Mouse (Mus musculus): Measurements from ENCODE around the gene Olfr1465. TPM values are rescaled to one million over a fixed set of nuclear protein-coding genes. Genes with fewer than 3 reads are reported as not detected.

Olfr1465 gene
- polyA plus RNA-seq (2015; fragmentation: Nextera tagmentation; extraction: Ambion mirVana) = not detected in 2 replicates

GRCm38 (mm10) chr19:13315441-13315840 lies at the start of gene Olfr1465:
Olfr1465 (minus strand) TSS chr19:13315541.
- Histone ChIP-seq H3K4me3 (replicated peaks) (no peak within 1 kb of the TSS), H3K36me3 (no peaks in the 10 kb centered on the region), H3K4me2 (replicated peaks) (no peak within 1 kb of the TSS), H3K27me3 (no peaks in the 10 kb centered on the region), H3K9ac (no peak within 1 kb of the TSS), H3K27ac (replicated peaks) (no peak within 1 kb of the TSS), H3K9me3 (replicated peaks) (peaks cover 3% of the 10 kb centered on the region; the same call in 1 of the 2 replicates), H3K4me1 (no peaks in the 10 kb centered on the region)
- ATAC-seq (ENCODE audit: insufficient number of reproducible peaks, low FRiP score, low TSS enrichment, low read depth) = no peak

- WGBS = 68% methylated on average over 2 of the region's 2 CpGs
- Histone ChIP-seq H3K4me3 (replicated peaks) (no peak within 1 kb of the TSS), H3K27ac (replicated peaks) (no peak within 1 kb of the TSS), H3K36me3 (no peaks in the 10 kb centered on the region), H3K9me3 (replicated peaks) (no peaks in the 10 kb centered on the region), H3K4me2 (replicated peaks) (no peak within 1 kb of the TSS), H3K9ac (no peak within 1 kb of the TSS), H3K27me3 (no peaks in the 10 kb centered on the region), H3K4me1 (no peaks in the 10 kb centered on the region)
- no peak for ATAC-seq (ENCODE audit: insufficient number of reproducible peaks, low FRiP score, low TSS enrichment, low read depth)
Measured at GRCm38 (mm10) chr19:13361936-13362335, 46.6 kb upstream of the Olfr1465 start, which contains the start of gene Olfr1467. Olfr1467 (plus strand) TSS chr19:13362236.

GRCm38 (mm10) chr19:13338562-13338961 lies 23.2 kb upstream of the Olfr1465 start, which contains the start of gene Olfr1466:
Olfr1466 (plus strand) TSS chr19:13338862.
- H3K9ac ChIP-seq = no peak within 1 kb of the TSS
- no peaks in the 10 kb centered on the region for H3K27me3 ChIP-seq
- no peak within 1 kb of the TSS for H3K4me2 ChIP-seq (replicated peaks)
- no peaks in the 10 kb centered on the region for H3K9me3 ChIP-seq (replicated peaks)
- ATAC-seq (ENCODE audit: insufficient number of reproducible peaks, low FRiP score, low TSS enrichment, low read depth) = no peak
- no peaks in the 10 kb centered on the region for H3K36me3 ChIP-seq
- WGBS = 90% methylated on average over 2 of the region's 2 CpGs
- no peak within 1 kb of the TSS for H3K27ac ChIP-seq (replicated peaks)
- H3K4me1 ChIP-seq = no peaks in the 10 kb centered on the region
- no peak within 1 kb of the TSS for H3K4me3 ChIP-seq (replicated peaks)

Other genes with a start within 250 kb of the Olfr1465 start
- not detected in 2 replicates for gene Olfr1457, start 217.7 kb downstream of the Olfr1465 start, polyA plus RNA-seq (2015; fragmentation: Nextera tagmentation; extraction: Ambion mirVana)
- not detected in 2 replicates for gene Olfr1458, start 208.8 kb downstream of the Olfr1465 start, polyA plus RNA-seq (2015; fragmentation: Nextera tagmentation; extraction: Ambion mirVana)
- not detected in 2 replicates for gene Olfr1459, start 166.0 kb downstream of the Olfr1465 start, polyA plus RNA-seq (2015; fragmentation: Nextera tagmentation; extraction: Ambion mirVana)
- gene Olfr1461, start 152.5 kb downstream of the Olfr1465 start, polyA plus RNA-seq (2015; fragmentation: Nextera tagmentation; extraction: Ambion mirVana) = not detected in 2 replicates
- gene Olfr1462, start 129.8 kb downstream of the Olfr1465 start, polyA plus RNA-seq (2015; fragmentation: Nextera tagmentation; extraction: Ambion mirVana) = not detected in 2 replicates
- 0.12 TPM in 1 of 2 replicates, not detected in the other for gene Olfr1463, start 84.2 kb downstream of the Olfr1465 start, polyA plus RNA-seq (2015; fragmentation: Nextera tagmentation; extraction: Ambion mirVana)
- not detected in 2 replicates for gene Olfr1466, start 23.3 kb upstream of the Olfr1465 start, polyA plus RNA-seq (2015; fragmentation: Nextera tagmentation; extraction: Ambion mirVana)
- gene Olfr1467, start 46.7 kb upstream of the Olfr1465 start, polyA plus RNA-seq (2015; fragmentation: Nextera tagmentation; extraction: Ambion mirVana) = not detected in 2 replicates
- gene Olfr1469, start 92.3 kb upstream of the Olfr1465 start, polyA plus RNA-seq (2015; fragmentation: Nextera tagmentation; extraction: Ambion mirVana) = not detected in 2 replicates
- gene Olfr1471, start 127.9 kb upstream of the Olfr1465 start, polyA plus RNA-seq (2015; fragmentation: Nextera tagmentation; extraction: Ambion mirVana) = not detected in 2 replicates
- not detected in 2 replicates for gene Olfr1472, start 140.5 kb upstream of the Olfr1465 start, polyA plus RNA-seq (2015; fragmentation: Nextera tagmentation; extraction: Ambion mirVana)
- not detected in 2 replicates for gene Olfr1474, start 154.0 kb upstream of the Olfr1465 start, polyA plus RNA-seq (2015; fragmentation: Nextera tagmentation; extraction: Ambion mirVana)
- gene Olfr1475, start 164.7 kb upstream of the Olfr1465 start, polyA plus RNA-seq (2015; fragmentation: Nextera tagmentation; extraction: Ambion mirVana) = not detected in 2 replicates
- gene Olfr1477, start 185.0 kb upstream of the Olfr1465 start, polyA plus RNA-seq (2015; fragmentation: Nextera tagmentation; extraction: Ambion mirVana) = not detected in 2 replicates
- not detected in 2 replicates for gene Olfr1480, start 212.4 kb upstream of the Olfr1465 start, polyA plus RNA-seq (2015; fragmentation: Nextera tagmentation; extraction: Ambion mirVana)

Measured in embryonic facial prominence, embryonic 15.5 days (tissue).